ENCODE assay signal across 10 mouse cellular contexts in genomic region chr7:68073460-68073806, GRCm38 (mm10).
DNase-seq lines count a peak whose midpoint lies in the region; ATAC-seq and TF ChIP-seq lines count a peak whose summit lies in the region.
"Had no signal": no experiment of that assay in that cellular context is flagged by ENCODE, and none has a peak within 500 bp of the region (broad histone marks: within the 10 kb centered on the region; RNA-seq: fewer than 3 reads in every experiment).

No protein-coding gene starts in this region.

- H3K4me3 ChIP-seq in lung, embryonic 14.5 days (ENCODE audit: low read depth, low read length): no peak overlapping the region
- peak overlapping the region; percentile 39 for H3K4me3 ChIP-seq in embryonic facial prominence, embryonic 10.5 days

- H3K36me3 ChIP-seq in lung, embryonic 14.5 days (ENCODE audit: insufficient read depth): no peaks in the 10 kb centered on the region
- no peaks in the 10 kb centered on the region for H3K36me3 ChIP-seq in embryonic facial prominence, embryonic 10.5 days (replicated peaks)

- no peak for TF ChIP-seq CTCF in lung, embryonic 14.5 days (IDR thresholded peaks at IDR 0.05; ENCODE audit: low read depth)

- peak; percentile 71 for DNase-seq in lung, embryonic 14.5 days
- DNase-seq in lung, postnatal 25 days (ENCODE audit: low spot score): no peak
- DNase-seq in embryonic facial prominence, embryonic 10.5 days (ENCODE audit: low spot score): peak; percentile 66
- DNase-seq in kidney, adult 9 months: peak; percentile 80
- DNase-seq in skeletal muscle tissue, adult 2 months (ENCODE audit: low read depth, low spot score): peak; percentile 18
- no peak for DNase-seq in left cerebral cortex, adult 8-10 months (ENCODE audit: low spot score in 2 of 2)
- DNase-seq in right cerebral cortex, postnatal 36 days (ENCODE audit: low spot score in 2 of 2): no peak
- DNase-seq in adrenal gland, adult (ENCODE audit: inconsistent age in 2 of 2, low spot score in 1 of 2): no peak
- DNase-seq: cerebellum, adult 11-12 months had no signal

- H3K9me3 ChIP-seq in lung, embryonic 14.5 days (ENCODE audit: low read depth, low read length): no peaks in the 10 kb centered on the region
- no peaks in the 10 kb centered on the region for H3K9me3 ChIP-seq in embryonic facial prominence, embryonic 10.5 days

- H3K4me1 ChIP-seq in lung, embryonic 14.5 days (ENCODE audit: insufficient read depth): peaks cover 30% of the 10 kb centered on the region
- peaks cover 67% of the 10 kb centered on the region for H3K4me1 ChIP-seq in embryonic facial prominence, embryonic 10.5 days

- no peak overlapping the region for H3K9ac ChIP-seq in lung, embryonic 14.5 days

- no peak overlapping the region for H3K4me2 ChIP-seq in lung, embryonic 14.5 days
- H3K4me2 ChIP-seq: liver, embryonic 11.5 days had no signal

- peak; percentile 69 for ATAC-seq in lung, embryonic 14.5 days (ENCODE audit: insufficient read depth)

- H3K27ac ChIP-seq in lung, embryonic 14.5 days (ENCODE audit: low read depth): no peak overlapping the region; the same call in 1 of the 2 replicates
- H3K27ac ChIP-seq in embryonic facial prominence, embryonic 10.5 days (replicated peaks): 0 out of 2 replicates have a peak overlapping the region, but pooled peaks have one; percentile 7

- no peaks in the 10 kb centered on the region for H3K27me3 ChIP-seq in lung, embryonic 14.5 days (ENCODE audit: insufficient read depth, low read length)
- no peaks in the 10 kb centered on the region for H3K27me3 ChIP-seq in embryonic facial prominence, embryonic 10.5 days (replicated peaks; ENCODE audit: low read depth, poor library complexity, severe bottlenecking)

- 33% methylated on average over 8 of the region's 8 CpGs for WGBS in lung, embryonic 14.5 days
- 17% methylated on average over 8 of the region's 8 CpGs for WGBS in embryonic facial prominence, embryonic 10.5 days

Comparison
In these comparisons a context has a peak if more than half of its experiments do, and no peak if none do; other contexts are left out.
1. DNase-seq: peak in lung, embryonic 14.5 days (single experiment), embryonic facial prominence, embryonic 10.5 days (single experiment), kidney, adult 9 months (single experiment) and skeletal muscle tissue, adult 2 months (single experiment); none in lung, postnatal 25 days (single experiment), left cerebral cortex, adult 8-10 months (0 of 2), right cerebral cortex, postnatal 36 days (0 of 2) and adrenal gland, adult (0 of 2).